Mouse (Mus musculus) forebrain, embryonic 14.5 days (tissue): ENCODE measurements around the gene Slc9a2. TPM values are rescaled to one million over a fixed set of nuclear protein-coding genes. Genes with fewer than 3 reads are reported as not detected.
A peak's percentile ranks its signal among the peaks of the same experiment; 100 is the strongest.

Source experiments
- ATAC-seq: fragments of 200-750 bp; cut with Nextera tagmentation; 2 replicates; pipeline ENCODE4 v1.8.0; 2017; ENCODE audit warnings: mild to moderate bottlenecking, moderate library complexity
- DNase-seq: peaks from one replicate; pipeline ENCODE4 v3.0.0-alpha.2; 2015; ENCODE audit warnings: low spot score
- H3K27ac ChIP-seq: fragments of 300-500 bp; sonication (generic); 2 replicates; pipeline ENCODE4 v1.5.1; 2014; ENCODE audit warnings: low read depth, mild to moderate bottlenecking, control low read depth, low read length, moderate library complexity
- H3K27me3 ChIP-seq: fragments of 300-500 bp; sonication (generic); replicated peaks from 2 replicates; pipeline ENCODE4 v1.6.1; 2014; ENCODE audit warnings: low read length, control low read depth, mixed read lengths; ENCODE audit not compliant: control insufficient read depth, insufficient read depth
- H3K36me3 ChIP-seq: fragments of 300-500 bp; sonication (generic); 2 replicates; pipeline ENCODE4 v1.6.1; 2014; ENCODE audit warnings: low read length, control low read depth; ENCODE audit not compliant: control insufficient read depth, insufficient read depth
- H3K4me1 ChIP-seq: fragments of 300-500 bp; sonication (generic); 2 replicates; pipeline ENCODE4 v1.6.1; 2014; ENCODE audit warnings: antibody characterized with exemption, low read length, control low read depth; ENCODE audit not compliant: control insufficient read depth, insufficient read depth
- H3K4me2 ChIP-seq: fragments of 300-500 bp; sonication (generic); 2 replicates; pipeline ENCODE4 v1.6.1; 2014; ENCODE audit warnings: mild to moderate bottlenecking, control low read depth, low read length
- H3K4me3 ChIP-seq: fragments of 300-500 bp; sonication (generic); 2 replicates; pipeline ENCODE4 v1.5.1; 2014; ENCODE audit warnings: low read depth, low read length, control low read depth
- H3K9ac ChIP-seq: fragments of 300-500 bp; sonication (generic); 2 replicates; pipeline ENCODE4 v1.6.1; 2014; ENCODE audit warnings: mild to moderate bottlenecking, low read length, control low read depth, moderate library complexity
- H3K9me3 ChIP-seq: fragments of 300-500 bp; sonication (generic); replicated peaks from 2 replicates; pipeline ENCODE4 v1.6.1; 2016; ENCODE audit warnings: low read length, control low read depth, mixed read lengths; ENCODE audit not compliant: control insufficient read depth
- WGBS: fragments of 180-500 bp; shearing (Covaris S2); extraction: QIAGEN DNeasy Blood & Tissue Kit; methylation state at CpG from one replicate; pipeline ENCODE4 v1.1.7; 2014; 5-methylcytosine and 5-hydroxymethylcytosine counted together
- polyA plus RNA-seq: library from polyadenylated mRNA; unstranded; fragments of >200 nt; fragmentation: Nextera tagmentation; extraction: Ambion mirVana; gene quantifications from 2 replicates; pipeline ENCODE4 v1.2.1, GENCODE M21; 2014

The Slc9a2 gene
- polyA plus RNA-seq, result 0.09 and 0.14 TPM in 2 replicates

- H3K4me3 ChIP-seq, result peak within 1 kb of the TSS; percentile 58
- H3K27me3 ChIP-seq, result peaks cover 52% of the 10 kb centered on the region
- peaks cover 4% of the 10 kb centered on the region; the same call in 1 of the 2 replicates for H3K4me1 ChIP-seq
- H3K4me2 ChIP-seq, result peak within 1 kb of the TSS; percentile 100
- no peak within 1 kb of the TSS for H3K27ac ChIP-seq
- DNase-seq (peak; percentile 19), ATAC-seq (no peak)
- 3% methylated on average over 25 of the region's 25 CpGs for WGBS
- H3K9ac ChIP-seq, result peak within 1 kb of the TSS; percentile 65
- no peaks in the 10 kb centered on the region for H3K9me3 ChIP-seq
- no peaks in the 10 kb centered on the region for H3K36me3 ChIP-seq
These were observed at the start of gene Slc9a2 for GRCm38 (mm10) chr1:40680067-40680867. Slc9a2 (plus strand) TSS chr1:40680574.

GRCm38 (mm10) chr1:40632407-40633062 lies 47.8 kb upstream of the Slc9a2 start:
- Histone ChIP-seq H3K9me3 (no peaks in the 10 kb centered on the region), H3K27ac (no peak overlapping the region), H3K4me1 (no peaks in the 10 kb centered on the region), H3K9ac (no peak overlapping the region), H3K4me3 (no peak overlapping the region), H3K36me3 (no peaks in the 10 kb centered on the region), H3K4me2 (no peak overlapping the region), H3K27me3 (no peaks in the 10 kb centered on the region)
- WGBS, result 78% methylated on average over 2 of the region's 2 CpGs
- DNase-seq, result no peak
- no peak for ATAC-seq

- Histone ChIP-seq H3K9ac (no peak overlapping the region), H3K4me3 (no peak overlapping the region), H3K4me2 (no peak overlapping the region), H3K9me3 (no peaks in the 10 kb centered on the region), H3K27ac (no peak overlapping the region), H3K4me1 (no peaks in the 10 kb centered on the region), H3K27me3 (no peaks in the 10 kb centered on the region), H3K36me3 (no peaks in the 10 kb centered on the region)
- DNase-seq (no peak), ATAC-seq (no peak)
- 73% methylated on average over 4 of the region's 4 CpGs for WGBS
These were observed 45.8 kb upstream of the Slc9a2 start for GRCm38 (mm10) chr1:40634608-40635007.

- Histone ChIP-seq H3K27ac (no peak overlapping the region), H3K4me3 (no peak overlapping the region), H3K4me1 (no peaks in the 10 kb centered on the region), H3K9me3 (no peaks in the 10 kb centered on the region), H3K4me2 (no peak overlapping the region), H3K27me3 (no peaks in the 10 kb centered on the region), H3K36me3 (no peaks in the 10 kb centered on the region), H3K9ac (no peak overlapping the region)
- DNase-seq, result no peak
- no peak for ATAC-seq
- WGBS, result 75% methylated on average over 2 of the region's 2 CpGs
These were observed 32.1 kb upstream of the Slc9a2 start for GRCm38 (mm10) chr1:40648234-40648633.

- ATAC-seq (no peak), DNase-seq (no peak)
- Histone ChIP-seq H3K9ac (no peak overlapping the region), H3K27me3 (no peaks in the 10 kb centered on the region), H3K4me3 (no peak overlapping the region), H3K9me3 (no peaks in the 10 kb centered on the region), H3K27ac (no peak overlapping the region), H3K4me1 (no peaks in the 10 kb centered on the region), H3K4me2 (no peak overlapping the region), H3K36me3 (no peaks in the 10 kb centered on the region)
- 64% methylated on average over 6 of the region's 6 CpGs for WGBS
These were observed 29.4 kb upstream of the Slc9a2 start for GRCm38 (mm10) chr1:40650803-40651497.

- DNase-seq, result no peak
- Histone ChIP-seq H3K27ac (no peak overlapping the region), H3K9me3 (no peaks in the 10 kb centered on the region), H3K4me2 (no peak overlapping the region), H3K27me3 (no peaks in the 10 kb centered on the region), H3K9ac (no peak overlapping the region), H3K4me3 (no peak overlapping the region), H3K4me1 (no peaks in the 10 kb centered on the region), H3K36me3 (no peaks in the 10 kb centered on the region)
- no peak for ATAC-seq
- 86% methylated on average over 4 of the region's 4 CpGs for WGBS
These were observed 23.3 kb upstream of the Slc9a2 start for GRCm38 (mm10) chr1:40657035-40657434.

- Histone ChIP-seq H3K36me3 (no peaks in the 10 kb centered on the region), H3K27ac (no peak overlapping the region), H3K9me3 (no peaks in the 10 kb centered on the region), H3K4me1 (no peaks in the 10 kb centered on the region), H3K4me3 (no peak overlapping the region), H3K27me3 (no peaks in the 10 kb centered on the region), H3K4me2 (no peak overlapping the region), H3K9ac (no peak overlapping the region)
- 45% methylated on average over 8 of the region's 8 CpGs for WGBS
- ATAC-seq (no peak), DNase-seq (peak; percentile 48)
These were observed 22.3 kb upstream of the Slc9a2 start for GRCm38 (mm10) chr1:40657978-40658496.

GRCm38 (mm10) chr1:40659017-40659416 lies 21.4 kb upstream of the Slc9a2 start:
- no peak overlapping the region for H3K27ac ChIP-seq
- no peaks in the 10 kb centered on the region for H3K4me1 ChIP-seq
- H3K9ac ChIP-seq, result no peak overlapping the region
- ATAC-seq (no peak), DNase-seq (no peak)
- no peaks in the 10 kb centered on the region for H3K36me3 ChIP-seq
- H3K4me3 ChIP-seq, result no peak overlapping the region
- H3K9me3 ChIP-seq, result no peaks in the 10 kb centered on the region
- WGBS, result 76% methylated on average over 12 of the region's 12 CpGs
- H3K4me2 ChIP-seq, result no peak overlapping the region
- H3K27me3 ChIP-seq, result no peaks in the 10 kb centered on the region
